Mouse (Mus musculus) liver, adult 2 months (tissue): ENCODE results near the gene Slc22a17.

Experiments
- CTCF ChIP-seq: fragments of 200-500 bp; IDR thresholded peaks from 2 replicates; pipeline ENCODE4 v1.5.1; 2011; ENCODE audit warnings: low read depth, low read length, control low read depth
- POLR2A ChIP-seq: fragments of 200-500 bp; IDR thresholded peaks from 2 replicates; pipeline ENCODE4 v1.6.1; 2011; ENCODE audit warnings: low read length, control low read depth; ENCODE audit not compliant: insufficient read depth; ENCODE audit errors: extremely low read depth

- TF ChIP-seq POLR2A (no peak), CTCF (no peak)
These were observed 24.6 kb upstream of the Slc22a17 start for GRCm38 (mm10) chr14:54937361-54938182.
